10 mouse cellular contexts compared by ENCODE assay signal in genomic region chr12:52346611-52347010, GRCm38 (mm10).
DNase-seq lines count a peak whose midpoint lies in the region; ATAC-seq and TF ChIP-seq lines count a peak whose summit lies in the region.
"Had no signal": no experiment of that assay in that cellular context is flagged by ENCODE, and none has a peak within 500 bp of the region (broad histone marks: within the 10 kb centered on the region; RNA-seq: fewer than 3 reads in every experiment).

No protein-coding gene starts in this region.

- ATAC-seq in embryonic facial prominence, embryonic 11.5 days (replicated peaks; ENCODE audit: insufficient number of reproducible peaks, low FRiP score, low TSS enrichment, low read depth) = 0 out of 2 replicates have a peak, but pooled peaks have one; percentile 34
- ATAC-seq in hindbrain, postnatal 0 days = peak; percentile 95

- no peaks in the 10 kb centered on the region for H3K4me1 ChIP-seq in embryonic facial prominence, embryonic 11.5 days (ENCODE audit: control insufficient read depth, insufficient read depth, low read length)
- H3K4me1 ChIP-seq in embryonic facial prominence, embryonic 10.5 days = peaks cover 17% of the 10 kb centered on the region
- no peaks in the 10 kb centered on the region for H3K4me1 ChIP-seq in hindbrain, postnatal 0 days (ENCODE audit: insufficient read depth, low read length)
- H3K4me1 ChIP-seq: liver, embryonic 13.5 days had no signal

- H3K27ac ChIP-seq in embryonic facial prominence, embryonic 11.5 days (replicated peaks; ENCODE audit: low read depth, low read length) = no peak overlapping the region
- H3K27ac ChIP-seq in embryonic facial prominence, embryonic 10.5 days (replicated peaks) = no peak overlapping the region; the same call in 1 of the 2 replicates
- H3K27ac ChIP-seq in left cerebral cortex, adult 2 months = peak overlapping the region; percentile 8; the same call in 1 of the 2 replicates
- H3K27ac ChIP-seq in hindbrain, postnatal 0 days = no peak overlapping the region
- H3K27ac ChIP-seq: liver, embryonic 13.5 days had no signal

- no peak overlapping the region for H3K4me3 ChIP-seq in embryonic facial prominence, embryonic 11.5 days (ENCODE audit: low read depth, low read length)
- no peak overlapping the region for H3K4me3 ChIP-seq in embryonic facial prominence, embryonic 10.5 days
- H3K4me3 ChIP-seq in left cerebral cortex, adult 2 months = no peak overlapping the region
- no peak overlapping the region for H3K4me3 ChIP-seq in hindbrain, postnatal 0 days (ENCODE audit: low read length)
- H3K4me3 ChIP-seq: liver, embryonic 13.5 days had no signal

- 27% methylated on average over 5 of the region's 5 CpGs for WGBS in embryonic facial prominence, embryonic 11.5 days
- 30% methylated on average over 5 of the region's 5 CpGs for WGBS in embryonic facial prominence, embryonic 10.5 days
- WGBS in hindbrain, postnatal 0 days = 23% methylated on average over 5 of the region's 5 CpGs

- no peak overlapping the region for H3K9ac ChIP-seq in embryonic facial prominence, embryonic 11.5 days (replicated peaks; ENCODE audit: low read length)
- no peak overlapping the region for H3K9ac ChIP-seq in hindbrain, postnatal 0 days (replicated peaks; ENCODE audit: low read length)
- H3K9ac ChIP-seq: liver, embryonic 13.5 days had no signal

- no peaks in the 10 kb centered on the region for H3K9me3 ChIP-seq in embryonic facial prominence, embryonic 11.5 days (replicated peaks; ENCODE audit: control insufficient read depth, low read length)
- no peaks in the 10 kb centered on the region for H3K9me3 ChIP-seq in embryonic facial prominence, embryonic 10.5 days
- no peaks in the 10 kb centered on the region for H3K9me3 ChIP-seq in hindbrain, postnatal 0 days (ENCODE audit: low read length)
- H3K9me3 ChIP-seq: liver, embryonic 13.5 days had no signal

- intact Hi-C loops in left cerebral cortex, adult 2 months (cut with DNase I) = loop anchor here (5.0 kb wide), 1 partner anchor 156 kb away; the partner anchor contains the start of gene Arhgap5
- intact Hi-C loops in left cerebral cortex, postnatal 36 days (cut with DNase I) = no loop called here

- H3K36me3 ChIP-seq in embryonic facial prominence, embryonic 11.5 days (replicated peaks; ENCODE audit: control insufficient read depth, insufficient read depth, low read depth, low read length) = no peaks in the 10 kb centered on the region
- H3K36me3 ChIP-seq in embryonic facial prominence, embryonic 10.5 days (replicated peaks) = no peaks in the 10 kb centered on the region
- H3K36me3 ChIP-seq in hindbrain, postnatal 0 days (ENCODE audit: insufficient read depth, low read length) = no peaks in the 10 kb centered on the region
- H3K36me3 ChIP-seq: liver, embryonic 13.5 days had no signal

- TF ChIP-seq CTCF in left cerebral cortex, adult 2 months (IDR thresholded peaks at IDR 0.05) = no peak
- TF ChIP-seq CTCF in hindbrain, postnatal 0 days (IDR thresholded peaks at IDR 0.05; ENCODE audit: low read depth) = no peak

- no peaks in the 10 kb centered on the region for H3K27me3 ChIP-seq in embryonic facial prominence, embryonic 11.5 days (ENCODE audit: control insufficient read depth, insufficient read depth, low read length)
- no peaks in the 10 kb centered on the region for H3K27me3 ChIP-seq in embryonic facial prominence, embryonic 10.5 days (replicated peaks; ENCODE audit: low read depth, poor library complexity, severe bottlenecking)
- H3K27me3 ChIP-seq in hindbrain, postnatal 0 days (ENCODE audit: insufficient read depth, low read length) = no peaks in the 10 kb centered on the region
- H3K27me3 ChIP-seq: liver, embryonic 13.5 days had no signal

- no peak overlapping the region for H3K4me2 ChIP-seq in embryonic facial prominence, embryonic 11.5 days (ENCODE audit: low read depth, low read length)
- H3K4me2 ChIP-seq in hindbrain, postnatal 0 days (ENCODE audit: low read depth, low read length) = no peak overlapping the region
- H3K4me2 ChIP-seq: liver, embryonic 13.5 days had no signal

- no peak for DNase-seq in embryonic facial prominence, embryonic 11.5 days (ENCODE audit: low spot score)
- DNase-seq in embryonic facial prominence, embryonic 10.5 days (ENCODE audit: low spot score) = no peak
- no peak for DNase-seq in left cerebral cortex, adult 2 months (ENCODE audit: extremely low spot score in 1 of 2, low spot score in 2 of 2)
- no peak for DNase-seq in left cerebral cortex, postnatal 36 days (ENCODE audit: low spot score in 2 of 2)
- peak; percentile 54 for DNase-seq in hindbrain, postnatal 0 days (ENCODE audit: low spot score)
- peak; percentile 17 for DNase-seq in retina, embryonic 14.5 days (ENCODE audit: low spot score)
- DNase-seq in spleen, postnatal 10 days (ENCODE audit: low spot score in 2 of 2) = no peak
- no peak for DNase-seq in thymus, adult 18-20 months
- DNase-seq: gastrocnemius, postnatal 36 days; liver, embryonic 13.5 days had no signal

Comparison
In these comparisons a context has a peak if more than half of its experiments do, and no peak if none do; other contexts are left out.
1. DNase-seq: peak in hindbrain, postnatal 0 days (single experiment) and retina, embryonic 14.5 days (single experiment); none in embryonic facial prominence, embryonic 11.5 days (single experiment), embryonic facial prominence, embryonic 10.5 days (single experiment), left cerebral cortex, adult 2 months (0 of 2), left cerebral cortex, postnatal 36 days (0 of 2), spleen, postnatal 10 days (0 of 2) and thymus, adult 18-20 months (0 of 2).